Mouse (Mus musculus) E14TG2a.4 (cell line): ENCODE measurements around the gene Sord.
"Not testable (repeated sequence)": the region's sequence is repeated elsewhere in the genome, so short reads cannot be mapped to it uniquely, and the experiment has no call there.

Source experiments
- H3K27me3 ChIP-seq: 2 replicates; pipeline ENCODE4 v1.6.1; 2014; ENCODE audit warnings: low read length, control low read depth; ENCODE audit not compliant: insufficient read depth
- H3K36me3 ChIP-seq: 2 replicates; pipeline ENCODE4 v1.6.1; 2014; ENCODE audit warnings: low read length, control low read depth; ENCODE audit not compliant: insufficient read depth
- H3K4me1 ChIP-seq: replicated peaks from 2 replicates; pipeline ENCODE4 v1.6.1; 2014; ENCODE audit warnings: low read depth, low read length, control low read depth
- H3K4me3 ChIP-seq: replicated peaks from 2 replicates; pipeline ENCODE4 v1.5.1; 2014; ENCODE audit warnings: mild to moderate bottlenecking, low read length
- H3K9me3 ChIP-seq: 2 replicates; pipeline ENCODE4 v1.6.1; 2014; ENCODE audit warnings: low read length, control low read depth
- CTCF ChIP-seq: conservative IDR thresholded peaks from 2 replicates; pipeline ENCODE4 v1.5.1; 2014; ENCODE audit warnings: low read length
- NANOG ChIP-seq: IDR thresholded peaks from 2 replicates; pipeline ENCODE4 v1.6.1; 2014; ENCODE audit warnings: borderline replicate concordance, low read length, mixed read lengths
- POU5F1 ChIP-seq: IDR thresholded peaks from 2 replicates; pipeline ENCODE4 v1.6.1; 2014; ENCODE audit warnings: low read length, borderline replicate concordance

The Sord gene

DNA sequence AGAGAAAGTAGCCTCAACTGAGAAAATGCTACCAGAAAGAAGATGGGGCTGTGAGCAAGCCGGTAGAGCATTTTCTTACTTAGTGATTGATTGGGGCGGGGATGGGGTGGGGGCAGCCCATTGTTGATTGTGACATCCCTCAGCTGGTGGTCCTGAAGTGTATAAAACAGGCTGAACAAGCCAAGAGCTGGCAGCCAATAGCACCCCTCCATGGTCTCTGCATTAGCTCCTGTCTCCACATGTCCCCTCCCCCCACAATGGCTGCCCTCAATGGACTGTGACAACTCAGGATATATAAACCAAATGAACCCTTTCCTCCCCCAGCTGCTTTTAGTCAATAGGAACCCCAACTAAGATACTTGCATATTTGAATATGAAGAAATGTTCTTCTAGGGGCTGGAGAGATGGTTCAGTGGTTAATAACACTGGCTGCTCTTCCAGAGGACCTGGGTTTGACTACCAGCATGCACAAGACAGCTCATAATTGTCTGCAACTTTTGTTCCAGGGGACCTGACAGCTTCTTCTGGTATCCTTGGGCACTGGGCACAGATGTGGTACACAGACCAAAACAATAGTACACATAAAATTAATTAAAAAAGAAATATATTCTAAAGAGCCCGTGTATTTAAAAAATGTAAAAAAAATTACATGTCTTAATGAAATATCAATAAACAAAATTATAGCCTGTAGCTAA is 23.9 kb upstream of the Sord start:
- H3K4me3 ChIP-seq: no peak overlapping the region
- TF ChIP-seq NANOG: no peak
- no peak for TF ChIP-seq CTCF
- no peak for TF ChIP-seq POU5F1

DNA sequence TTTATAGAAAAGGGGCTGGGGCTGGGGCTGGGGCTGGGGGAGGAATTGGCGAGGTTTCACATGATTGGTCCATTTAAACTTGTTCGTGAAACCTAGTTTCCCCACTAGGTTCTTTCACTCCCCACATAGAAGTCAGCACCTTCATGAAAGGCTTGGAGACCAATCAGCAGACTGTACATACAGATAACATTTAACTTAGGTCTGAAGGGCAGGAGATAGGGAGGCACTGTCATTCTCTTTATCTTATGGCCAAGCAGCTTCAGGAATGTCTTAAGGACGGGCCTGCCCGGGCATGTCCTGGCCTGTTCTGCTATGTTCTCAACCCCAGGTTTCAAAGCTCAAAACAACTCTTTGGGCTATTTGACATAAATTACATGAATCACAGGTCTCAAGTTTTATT is 17.5 kb upstream of the Sord start:
- not testable (repeated sequence) for H3K4me1 ChIP-seq, H3K36me3 ChIP-seq, H3K4me3 ChIP-seq, H3K9me3 ChIP-seq, H3K27me3 ChIP-seq

More for the DNA sequence above, 23.9 kb upstream of the Sord start:
- Histone ChIP-seq H3K4me1 (peaks cover 11% of the 10 kb centered on the region; the same call in 1 of the 2 replicates), H3K36me3 (no peaks in the 10 kb centered on the region), H3K9me3 (no peaks in the 10 kb centered on the region), H3K27me3 (no peaks in the 10 kb centered on the region)

DNA sequence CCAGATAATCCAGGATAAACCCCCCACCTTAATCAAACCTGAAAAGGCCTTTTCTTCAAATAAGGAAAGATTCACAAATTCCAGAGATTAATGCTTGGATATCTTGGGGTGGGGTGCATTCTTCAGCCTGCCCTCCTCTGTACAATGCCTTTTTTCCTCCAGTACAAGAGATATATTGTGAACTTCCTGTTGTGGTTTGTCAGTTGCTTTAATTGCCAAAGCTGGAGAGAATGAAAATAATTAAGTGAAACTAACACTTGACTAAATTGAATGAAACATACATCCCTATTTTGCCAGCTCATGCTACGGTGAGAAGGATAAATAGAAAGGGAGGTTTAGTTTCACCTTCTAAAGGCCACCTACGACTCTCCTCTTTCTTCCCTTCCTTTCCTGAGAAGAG is 16.3 kb upstream of the Sord start:
- H3K4me3 ChIP-seq: no peak overlapping the region
- no peak for TF ChIP-seq CTCF
- no peak for TF ChIP-seq POU5F1
- TF ChIP-seq NANOG: no peak
- no peaks in the 10 kb centered on the region; the same call in 1 of the 2 replicates for H3K4me1 ChIP-seq
- H3K9me3 ChIP-seq: no peaks in the 10 kb centered on the region; the same call in 1 of the 2 replicates
- no peaks in the 10 kb centered on the region for H3K27me3 ChIP-seq
- no peaks in the 10 kb centered on the region for H3K36me3 ChIP-seq

DNA sequence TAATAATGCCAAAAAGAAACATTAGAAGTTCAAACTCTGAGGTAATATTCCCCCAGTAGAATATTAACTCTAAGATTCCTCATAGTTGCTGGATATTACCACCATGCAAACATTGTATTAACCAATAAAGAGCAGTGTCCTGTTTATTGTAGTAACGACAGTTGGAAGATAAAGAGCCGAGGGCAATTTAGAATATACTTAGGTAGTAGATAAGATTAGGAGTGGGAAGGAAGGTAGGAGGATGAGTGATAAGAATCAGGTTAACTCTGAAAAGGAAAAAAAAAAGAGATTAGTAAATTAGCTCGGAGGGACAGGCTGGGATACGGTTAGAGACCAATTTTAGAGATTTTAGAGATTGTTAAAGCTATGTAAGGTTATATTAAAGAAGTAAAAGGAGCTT is 13.2 kb upstream of the Sord start:
- H3K4me1 ChIP-seq: no peaks in the 10 kb centered on the region; the same call in 1 of the 2 replicates
- H3K4me3 ChIP-seq: no peak overlapping the region
- H3K27me3 ChIP-seq: no peaks in the 10 kb centered on the region
- no peaks in the 10 kb centered on the region for H3K36me3 ChIP-seq
- H3K9me3 ChIP-seq: no peaks in the 10 kb centered on the region; the same call in 1 of the 2 replicates
- TF ChIP-seq CTCF (no peak), POU5F1 (no peak), NANOG (no peak)

DNA sequence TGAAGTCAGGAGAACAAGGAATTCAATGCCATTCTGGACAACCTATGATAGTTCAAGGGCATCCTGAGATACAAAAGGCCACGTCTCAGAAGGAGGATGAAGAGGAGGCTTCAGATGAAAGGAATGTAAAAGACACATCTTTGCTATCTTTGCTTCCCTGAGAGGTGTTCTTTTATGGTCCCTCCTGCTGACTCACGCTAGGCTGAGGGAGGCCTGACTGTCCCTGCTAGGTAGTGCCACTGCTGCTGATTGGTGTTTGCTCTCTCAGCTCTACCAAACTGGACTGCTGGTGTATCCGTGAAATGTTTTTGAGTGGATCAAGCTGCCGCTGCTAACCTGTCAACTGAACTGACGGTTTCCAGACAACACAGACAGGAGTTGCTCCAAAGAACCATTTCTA is 12.8 kb upstream of the Sord start:
- no peak overlapping the region for H3K4me3 ChIP-seq
- H3K4me1 ChIP-seq: no peaks in the 10 kb centered on the region; the same call in 1 of the 2 replicates
- TF ChIP-seq CTCF: no peak
- no peak for TF ChIP-seq NANOG
- no peak for TF ChIP-seq POU5F1
- no peaks in the 10 kb centered on the region for H3K36me3 ChIP-seq
- H3K9me3 ChIP-seq: no peaks in the 10 kb centered on the region
- H3K27me3 ChIP-seq: no peaks in the 10 kb centered on the region

DNA sequence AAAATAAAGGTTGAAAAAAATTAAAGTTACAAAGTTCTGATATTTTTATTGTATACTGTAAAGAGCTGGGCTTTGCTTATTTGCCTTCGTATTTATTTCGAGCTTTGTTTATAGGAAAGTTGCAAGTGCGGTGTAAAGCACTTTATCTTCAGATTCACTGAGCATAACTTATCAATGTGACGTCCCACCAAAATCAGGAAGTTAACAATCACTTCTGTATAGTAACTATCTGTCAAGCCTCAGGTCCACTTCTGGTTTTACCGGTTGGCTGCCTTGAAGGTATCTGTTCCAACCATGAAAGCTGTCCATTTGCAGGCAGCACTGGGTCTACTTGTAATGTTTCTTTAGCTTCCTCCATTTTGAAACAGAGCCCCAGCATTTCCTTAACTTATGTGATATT is 12.3 kb upstream of the Sord start:
- no peaks in the 10 kb centered on the region; the same call in 1 of the 2 replicates for H3K4me1 ChIP-seq
- no peaks in the 10 kb centered on the region for H3K9me3 ChIP-seq
- no peaks in the 10 kb centered on the region for H3K27me3 ChIP-seq
- no peaks in the 10 kb centered on the region for H3K36me3 ChIP-seq
- no peak overlapping the region for H3K4me3 ChIP-seq
- no peak for TF ChIP-seq POU5F1
- TF ChIP-seq NANOG: no peak
- TF ChIP-seq CTCF: no peak

DNA sequence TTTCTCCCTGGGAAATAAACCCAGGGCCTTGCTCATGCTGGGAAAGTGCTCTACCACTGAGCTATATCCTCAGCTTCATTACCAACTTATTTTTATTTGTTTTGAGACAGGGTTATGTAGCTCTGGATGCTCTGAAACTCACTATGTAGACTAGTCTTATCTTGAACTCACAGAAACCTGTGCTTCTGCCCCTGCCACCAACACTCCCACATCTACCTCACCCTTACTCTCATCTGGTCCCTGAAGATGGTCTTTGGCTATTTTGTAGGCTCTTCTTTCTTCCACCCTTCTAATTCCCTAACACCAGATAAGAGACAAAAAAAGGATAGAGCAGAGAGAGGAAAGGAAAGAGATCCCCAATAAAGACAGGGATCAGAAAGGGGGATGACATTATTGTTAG is 10.9 kb upstream of the Sord start:
- Histone ChIP-seq H3K9me3 (no peaks in the 10 kb centered on the region), H3K4me3 (no peak overlapping the region), H3K27me3 (no peaks in the 10 kb centered on the region), H3K4me1 (no peaks in the 10 kb centered on the region; the same call in 1 of the 2 replicates), H3K36me3 (no peaks in the 10 kb centered on the region)
- TF ChIP-seq POU5F1 (no peak), CTCF (no peak), NANOG (no peak)

DNA sequence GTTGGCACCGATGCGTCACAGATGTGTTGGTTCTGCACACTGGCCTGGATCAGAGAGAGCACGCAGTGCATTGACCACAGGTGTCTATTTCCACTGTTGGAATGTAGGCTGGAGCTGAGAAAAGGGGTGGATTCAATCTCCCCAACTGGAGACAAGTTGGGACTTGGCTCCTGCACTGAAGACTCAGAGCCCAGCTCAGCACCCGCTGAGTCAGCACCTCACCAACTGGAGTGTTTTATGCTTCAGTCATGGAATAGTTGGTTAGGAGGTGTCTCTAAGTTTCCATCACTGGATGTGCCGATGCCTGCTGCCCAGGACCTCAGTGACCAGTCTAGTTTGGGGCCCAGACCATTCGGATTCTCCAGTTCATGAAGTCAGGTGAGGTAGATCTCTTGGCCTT is 4.2 kb upstream of the Sord start:
- Histone ChIP-seq H3K9me3 (no peaks in the 10 kb centered on the region), H3K27me3 (peaks cover 18% of the 10 kb centered on the region), H3K4me1 (peaks cover 38% of the 10 kb centered on the region), H3K4me3 (no peak overlapping the region), H3K36me3 (no peaks in the 10 kb centered on the region)
- TF ChIP-seq CTCF (no peak), POU5F1 (no peak), NANOG (no peak)

DNA sequence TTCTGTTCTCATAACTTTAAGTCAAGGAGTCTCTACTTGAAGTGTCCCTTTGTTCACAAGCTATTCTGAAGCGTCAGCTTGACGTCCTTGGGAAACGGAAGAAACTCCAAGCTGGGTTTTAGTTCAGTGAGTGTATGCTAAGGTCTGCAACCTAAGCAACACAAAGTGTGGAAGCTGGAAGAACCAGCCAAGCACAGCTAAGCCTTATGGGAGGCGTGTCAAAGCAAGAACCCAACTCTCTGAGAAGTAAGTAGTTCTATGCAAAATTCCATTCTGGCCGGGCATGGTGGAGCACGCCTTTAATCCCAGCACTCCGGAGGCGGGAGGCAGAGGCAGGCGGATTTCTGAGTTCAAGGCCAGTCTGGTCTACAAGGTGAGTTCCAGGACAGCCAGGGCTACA is 2.9 kb upstream of the Sord start:
- Histone ChIP-seq H3K4me1 (peaks cover 40% of the 10 kb centered on the region), H3K9me3 (no peaks in the 10 kb centered on the region), H3K4me3 (no peak overlapping the region), H3K36me3 (no peaks in the 10 kb centered on the region), H3K27me3 (peaks cover 26% of the 10 kb centered on the region)
- no peak for TF ChIP-seq POU5F1
